Mouse (Mus musculus) midbrain, embryonic 10.5 days (tissue): ENCODE data around the gene Smox. TPM values are rescaled to one million over a fixed set of nuclear protein-coding genes. Genes with fewer than 3 reads are reported as not detected.

Experiments
- DNase-seq: peaks from one replicate; pipeline ENCODE4 v3.0.0-alpha.2; 2017; ENCODE audit warnings: low spot score
- H3K27ac ChIP-seq: fragments of 300-500 bp; sonication (generic); replicated peaks from 2 replicates; pipeline ENCODE4 v1.5.1; 2016; ENCODE audit warnings: mild to moderate bottlenecking
- H3K27me3 ChIP-seq: fragments of 300-500 bp; sonication (generic); 2 replicates; pipeline ENCODE4 v1.6.1; 2016; ENCODE audit warnings: low read depth, mild to moderate bottlenecking; ENCODE audit not compliant: poor library complexity, severe bottlenecking
- H3K36me3 ChIP-seq: fragments of 300-500 bp; sonication (generic); 2 replicates; pipeline ENCODE4 v1.6.1; 2016; ENCODE audit warnings: mild to moderate bottlenecking, moderate library complexity
- H3K4me1 ChIP-seq: fragments of 300-500 bp; sonication (generic); 2 replicates; pipeline ENCODE4 v1.6.1; 2016
- H3K4me3 ChIP-seq: fragments of 300-500 bp; sonication (generic); 2 replicates; pipeline ENCODE4 v1.5.1; 2016; ENCODE audit warnings: mild to moderate bottlenecking, moderate library complexity
- H3K9me3 ChIP-seq: fragments of 300-500 bp; sonication (generic); replicated peaks from 2 replicates; pipeline ENCODE4 v1.6.1; 2016; ENCODE audit warnings: mild to moderate bottlenecking
- WGBS: fragments of 180-500 bp; shearing (Covaris S2); methylation state at CpG from one replicate; pipeline ENCODE4 v1.1.7; 2016; 5-methylcytosine and 5-hydroxymethylcytosine counted together
- polyA plus RNA-seq: library from polyadenylated mRNA; unstranded; fragments of >200 nt; fragmentation: Nextera tagmentation; extraction: Ambion mirVana; gene quantifications from 2 replicates; pipeline ENCODE4 v1.2.1, GENCODE M21; 2016

Smox gene
- polyA plus RNA-seq, 1 experiment from 2014 or later: 29.5 TPM

DNA sequence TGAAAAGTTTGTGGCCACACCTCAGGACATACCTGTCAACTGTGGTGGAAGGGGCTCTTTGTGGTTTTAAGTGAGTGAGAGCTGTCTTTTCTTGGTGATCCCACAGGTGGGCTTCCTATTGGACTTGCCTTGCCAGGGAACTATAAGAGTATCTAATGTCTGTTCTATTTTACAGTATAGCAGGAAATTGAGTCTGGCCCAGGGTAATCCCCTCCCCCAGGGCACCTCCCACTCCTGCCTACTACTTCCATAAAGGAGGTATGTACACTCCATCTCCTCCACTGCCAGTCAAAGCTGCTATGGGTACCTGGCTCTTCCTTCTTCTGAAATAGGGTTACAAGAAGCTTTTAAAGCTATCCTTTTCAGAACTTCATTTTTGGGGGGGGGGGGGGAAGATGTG is 14.1 kb downstream of the Smox start:
- no peaks in the 10 kb centered on the region for H3K36me3 ChIP-seq
- no peaks in the 10 kb centered on the region for H3K9me3 ChIP-seq
- H3K27ac ChIP-seq: peak overlapping the region; percentile 90; the same call in 1 of the 2 replicates
- no peak overlapping the region for H3K4me3 ChIP-seq
- no peak for DNase-seq
- H3K27me3 ChIP-seq: no peaks in the 10 kb centered on the region
- H3K4me1 ChIP-seq: peaks cover 68% of the 10 kb centered on the region

GRCm38 (mm10) chr2:131506358-131506757 is 15.1 kb downstream of the Smox start:
- 23% methylated on average over 3 of the region's 3 CpGs for WGBS
- Histone ChIP-seq H3K4me3 (no peak overlapping the region), H3K36me3 (no peaks in the 10 kb centered on the region), H3K27me3 (no peaks in the 10 kb centered on the region), H3K27ac (peak overlapping the region; percentile 90), H3K4me1 (peaks cover 60% of the 10 kb centered on the region), H3K9me3 (no peaks in the 10 kb centered on the region)
- peak; percentile 50 for DNase-seq

DNA sequence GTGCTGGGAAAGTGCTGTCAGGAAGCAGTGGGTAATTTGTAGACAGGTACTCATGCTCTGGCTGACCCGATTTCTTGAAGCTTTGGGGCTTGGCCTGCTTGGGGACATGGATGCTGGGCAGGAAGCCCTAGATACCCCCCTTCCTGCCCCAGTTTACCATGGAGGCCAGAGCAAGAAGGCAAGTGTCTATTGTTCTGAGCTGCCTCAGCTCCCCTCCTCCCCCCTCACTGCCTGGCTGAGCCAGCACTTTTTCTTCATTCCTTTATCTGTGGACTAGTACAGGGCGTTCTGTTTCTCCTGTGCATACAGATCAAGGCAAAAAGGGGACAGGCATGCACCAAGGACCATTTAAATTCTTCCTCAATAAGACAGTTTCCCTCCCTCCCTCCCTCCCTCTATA is 17.2 kb downstream of the Smox start:
- WGBS: 66% methylated on average over 2 of the region's 2 CpGs
- DNase-seq: no peak
- no peaks in the 10 kb centered on the region for H3K9me3 ChIP-seq
- no peak overlapping the region for H3K4me3 ChIP-seq
- no peaks in the 10 kb centered on the region for H3K27me3 ChIP-seq
- H3K36me3 ChIP-seq: no peaks in the 10 kb centered on the region; the same call in 1 of the 2 replicates
- peaks cover 46% of the 10 kb centered on the region for H3K4me1 ChIP-seq
- peak overlapping the region; percentile 67 for H3K27ac ChIP-seq

DNA sequence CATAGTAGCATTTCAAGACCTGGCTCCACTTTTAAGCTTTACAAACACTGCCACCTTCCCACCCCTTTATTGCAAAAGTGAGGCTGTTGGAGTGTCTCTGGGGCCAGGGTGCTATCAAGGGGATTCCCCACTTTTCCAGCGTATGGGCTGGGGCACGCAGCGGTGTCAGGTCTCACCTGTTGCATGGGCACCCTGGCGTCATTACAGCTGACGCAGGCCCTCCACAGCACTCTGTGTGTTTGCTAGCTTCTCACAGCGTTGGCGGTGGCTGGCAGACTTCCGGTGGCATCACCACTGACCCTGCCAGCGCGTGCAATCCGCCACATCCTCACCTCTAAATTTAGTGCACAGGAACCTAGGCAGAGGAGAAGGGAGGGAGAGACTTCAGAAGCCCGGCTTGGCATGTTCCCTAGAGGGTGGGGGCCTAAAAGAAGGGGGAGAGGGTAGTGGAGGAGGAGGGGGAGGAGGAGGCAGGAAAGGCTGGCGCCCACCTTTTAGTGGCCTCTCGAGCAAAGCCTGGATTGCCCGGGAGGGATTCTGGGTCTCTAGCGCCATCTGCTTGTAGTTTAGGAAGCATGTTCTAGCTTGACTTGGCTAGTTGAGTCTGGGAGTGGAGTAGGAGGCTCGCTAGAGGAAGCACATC is 18.5 kb downstream of the Smox start:
- 25% methylated on average over 17 of the region's 17 CpGs for WGBS
- Histone ChIP-seq H3K4me3 (peak overlapping the region; percentile 45), H3K27me3 (no peaks in the 10 kb centered on the region), H3K27ac (peak overlapping the region; percentile 49), H3K36me3 (no peaks in the 10 kb centered on the region; the same call in 1 of the 2 replicates), H3K9me3 (no peaks in the 10 kb centered on the region), H3K4me1 (peaks cover 46% of the 10 kb centered on the region)
- DNase-seq: peak; percentile 67

DNA sequence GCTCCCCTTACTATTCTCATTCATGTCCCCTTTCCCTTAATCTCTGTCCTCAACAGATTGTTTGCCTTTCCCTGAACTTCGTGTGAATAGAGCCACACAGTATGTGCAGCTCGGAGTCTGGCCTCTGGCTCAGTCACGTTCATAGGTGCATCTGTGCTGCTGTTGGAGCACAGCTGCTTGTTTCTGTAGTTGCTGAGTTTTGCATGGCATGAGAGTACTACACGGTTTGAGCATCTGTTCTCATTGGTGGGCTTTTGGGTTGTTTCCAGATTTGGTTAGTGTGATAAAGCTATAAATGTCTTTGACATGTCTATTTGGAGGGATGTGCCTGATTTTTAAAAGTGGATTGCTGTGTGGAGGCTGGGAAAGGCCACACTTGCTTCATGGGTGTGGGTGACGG is 19.2 kb downstream of the Smox start:
- H3K9me3 ChIP-seq: no peaks in the 10 kb centered on the region
- 83% methylated on average over 5 of the region's 5 CpGs for WGBS
- DNase-seq: no peak
- H3K4me3 ChIP-seq: no peak overlapping the region
- H3K27me3 ChIP-seq: no peaks in the 10 kb centered on the region
- no peak overlapping the region; the same call in 1 of the 2 replicates for H3K27ac ChIP-seq
- H3K4me1 ChIP-seq: peaks cover 44% of the 10 kb centered on the region
- H3K36me3 ChIP-seq: no peaks in the 10 kb centered on the region; the same call in 1 of the 2 replicates

GRCm38 (mm10) chr2:131513477-131513876 is 22.2 kb downstream of the Smox start:
- WGBS: 80% methylated on average over 2 of the region's 2 CpGs
- Histone ChIP-seq H3K4me3 (no peak overlapping the region), H3K27ac (no peak overlapping the region), H3K9me3 (no peaks in the 10 kb centered on the region), H3K27me3 (no peaks in the 10 kb centered on the region), H3K36me3 (peaks cover 3% of the 10 kb centered on the region; the same call in 1 of the 2 replicates), H3K4me1 (peaks cover 19% of the 10 kb centered on the region)
- no peak for DNase-seq

- DNase-seq: no peak
- H3K9me3 ChIP-seq: no peaks in the 10 kb centered on the region
- peaks cover 12% of the 10 kb centered on the region for H3K4me1 ChIP-seq
- H3K27me3 ChIP-seq: no peaks in the 10 kb centered on the region
- no peak overlapping the region for H3K27ac ChIP-seq
- peaks cover 3% of the 10 kb centered on the region; the same call in 1 of the 2 replicates for H3K36me3 ChIP-seq
- no peak overlapping the region for H3K4me3 ChIP-seq
- 87% methylated on average over 4 of the region's 4 CpGs for WGBS
Observed at GRCm38 (mm10) chr2:131514055-131514621, 22.8 kb downstream of the Smox start.

- WGBS: 89% methylated on average over 4 of the region's 4 CpGs
- Histone ChIP-seq H3K4me1 (no peaks in the 10 kb centered on the region), H3K4me3 (no peak overlapping the region), H3K36me3 (peaks cover 18% of the 10 kb centered on the region), H3K9me3 (no peaks in the 10 kb centered on the region), H3K27ac (no peak overlapping the region), H3K27me3 (no peaks in the 10 kb centered on the region)
- DNase-seq: no peak
Observed at GRCm38 (mm10) chr2:131517550-131517949, 26.3 kb downstream of the Smox start.

GRCm38 (mm10) chr2:131518790-131519189 is 27.5 kb downstream of the Smox start:
- no peaks in the 10 kb centered on the region for H3K4me1 ChIP-seq
- H3K4me3 ChIP-seq: no peak overlapping the region
- peaks cover 18% of the 10 kb centered on the region for H3K36me3 ChIP-seq
- no peak for DNase-seq
- 74% methylated on average over 3 of the region's 3 CpGs for WGBS
- no peaks in the 10 kb centered on the region for H3K9me3 ChIP-seq
- H3K27ac ChIP-seq: no peak overlapping the region
- no peaks in the 10 kb centered on the region for H3K27me3 ChIP-seq

DNA sequence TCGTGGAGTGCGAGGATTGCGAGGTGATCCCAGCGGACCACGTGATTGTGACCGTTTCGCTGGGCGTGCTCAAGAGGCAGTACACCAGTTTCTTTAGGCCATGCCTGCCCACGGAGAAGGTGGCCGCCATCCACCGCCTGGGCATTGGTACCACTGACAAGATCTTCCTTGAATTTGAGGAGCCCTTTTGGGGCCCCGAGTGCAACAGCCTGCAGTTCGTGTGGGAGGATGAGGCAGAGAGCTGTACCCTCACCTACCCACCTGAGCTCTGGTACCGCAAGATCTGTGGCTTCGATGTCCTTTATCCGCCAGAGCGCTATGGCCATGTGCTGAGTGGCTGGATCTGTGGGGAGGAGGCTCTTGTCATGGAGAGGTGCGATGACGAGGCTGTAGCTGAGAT is 29.4 kb downstream of the Smox start:
- DNase-seq: no peak
- Histone ChIP-seq H3K36me3 (peaks cover 18% of the 10 kb centered on the region), H3K27me3 (no peaks in the 10 kb centered on the region), H3K4me3 (no peak overlapping the region), H3K4me1 (no peaks in the 10 kb centered on the region), H3K9me3 (no peaks in the 10 kb centered on the region), H3K27ac (no peak overlapping the region)
- WGBS: 95% methylated on average over 19 of the region's 19 CpGs

DNA sequence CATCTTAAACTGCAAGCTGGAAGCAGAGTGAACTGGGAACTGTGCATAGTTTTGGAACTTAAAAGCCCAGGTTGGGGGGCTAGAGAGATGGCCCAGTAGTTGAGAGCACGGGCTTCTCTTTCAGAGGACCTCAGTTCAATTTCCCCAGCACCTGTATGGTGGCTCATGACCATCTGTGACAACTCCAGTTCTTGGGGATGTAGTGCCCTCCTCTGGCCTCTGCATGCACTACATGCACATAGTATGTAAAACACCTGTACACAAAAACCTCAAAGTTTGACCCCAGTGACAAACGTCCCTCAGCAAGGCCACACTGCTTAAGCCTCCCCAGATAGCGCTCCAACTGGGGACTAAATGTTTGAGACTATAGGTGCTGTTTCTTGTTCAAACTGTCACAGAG is 35.8 kb downstream of the Smox start:
- Histone ChIP-seq H3K9me3 (no peaks in the 10 kb centered on the region), H3K36me3 (no peaks in the 10 kb centered on the region), H3K4me1 (peaks cover 11% of the 10 kb centered on the region), H3K27me3 (no peaks in the 10 kb centered on the region), H3K27ac (no peak overlapping the region), H3K4me3 (no peak overlapping the region)
- 53% methylated on average over 3 of the region's 3 CpGs for WGBS
- no peak for DNase-seq

DNA sequence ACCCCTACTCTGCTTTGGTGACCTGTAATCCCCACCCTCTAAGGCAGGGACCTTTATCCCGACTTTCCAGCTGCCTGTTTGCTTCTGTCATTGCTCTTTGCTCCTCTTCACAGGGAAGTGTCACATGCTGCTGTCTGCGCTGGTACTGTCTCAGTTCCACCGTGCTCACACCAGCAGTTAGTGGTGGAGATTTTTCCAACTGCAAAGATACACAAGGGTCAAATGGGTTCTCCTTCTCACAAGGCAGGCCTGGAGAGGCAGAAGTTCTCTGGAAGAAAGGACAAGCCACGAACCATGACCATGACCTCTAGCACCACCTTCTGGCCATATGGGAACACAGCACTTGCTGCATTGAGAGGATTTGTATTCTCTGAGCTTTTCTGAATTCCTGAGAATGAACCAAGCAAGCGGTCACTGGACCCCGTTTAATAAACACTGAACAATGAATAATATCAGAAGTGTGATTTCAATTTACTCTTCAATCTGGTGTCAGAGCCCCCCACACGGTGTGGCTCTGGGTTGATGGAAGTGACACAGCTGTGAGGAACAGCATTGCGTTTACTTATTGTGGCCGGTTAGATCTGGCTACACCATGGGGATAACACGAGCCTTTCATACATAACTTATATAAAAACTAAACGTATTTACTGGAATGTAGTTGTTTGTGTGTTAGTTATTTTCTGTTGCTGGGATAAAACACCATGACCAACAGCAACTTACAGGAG is 38.8 kb downstream of the Smox start:
- 41% methylated on average over 11 of the region's 11 CpGs for WGBS
- H3K4me1 ChIP-seq: peaks cover 11% of the 10 kb centered on the region
- peak; percentile 74 for DNase-seq
- no peaks in the 10 kb centered on the region for H3K36me3 ChIP-seq
- H3K4me3 ChIP-seq: no peak overlapping the region
- no peaks in the 10 kb centered on the region for H3K9me3 ChIP-seq
- H3K27me3 ChIP-seq: no peaks in the 10 kb centered on the region
- no peak overlapping the region for H3K27ac ChIP-seq

DNA sequence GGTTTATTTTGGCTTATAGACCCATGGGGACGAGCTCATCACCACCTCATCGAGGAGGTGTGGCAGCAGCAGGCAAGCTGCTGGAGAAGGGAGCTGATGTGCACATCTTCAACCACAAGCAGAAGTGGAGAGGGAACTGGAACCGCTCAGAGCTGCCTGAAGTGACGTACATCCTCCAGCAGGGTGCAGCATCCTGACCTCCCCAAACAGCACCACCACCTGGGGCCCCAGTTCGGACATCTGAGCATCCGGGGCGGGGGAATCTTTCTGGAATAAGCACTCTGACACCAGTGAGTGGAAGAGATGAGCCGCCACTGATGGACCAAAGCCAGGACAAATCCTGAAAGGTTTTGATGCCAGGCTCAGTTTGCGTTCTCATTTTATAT is 39.3 kb downstream of the Smox start:
- H3K27ac ChIP-seq: no peak overlapping the region
- no peaks in the 10 kb centered on the region for H3K36me3 ChIP-seq
- H3K9me3 ChIP-seq: no peaks in the 10 kb centered on the region
- no peak overlapping the region for H3K4me3 ChIP-seq
- no peaks in the 10 kb centered on the region for H3K27me3 ChIP-seq
- H3K4me1 ChIP-seq: peaks cover 11% of the 10 kb centered on the region
- DNase-seq: peak; percentile 55
- 27% methylated on average over 9 of the region's 9 CpGs for WGBS
